Mouse (Mus musculus) lung, embryonic 16.5 days (tissue): Measurements from ENCODE around the gene Sbf2. TPM values are rescaled to one million over a fixed set of nuclear protein-coding genes. Genes with fewer than 3 reads are reported as not detected.
"Not testable (repeated sequence)": the region's sequence is repeated elsewhere in the genome, so short reads cannot be mapped to it uniquely, and the experiment has no call there.

Experiments
- ATAC-seq: fragments of 200-750 bp; cut with Nextera tagmentation; 2 replicates; pipeline ENCODE4 v1.8.0; 2017; ENCODE audit warnings: low read depth, mild to moderate bottlenecking, moderate library complexity
- H3K27ac ChIP-seq: fragments of 300-500 bp; sonication (generic); 2 replicates; pipeline ENCODE4 v1.5.1; 2014; ENCODE audit warnings: mild to moderate bottlenecking, control low read depth, low read length
- H3K27me3 ChIP-seq: fragments of 300-500 bp; sonication (generic); 2 replicates; pipeline ENCODE4 v1.6.1; 2014; ENCODE audit warnings: low read depth, low read length, mixed read lengths; ENCODE audit not compliant: control insufficient read depth, insufficient read depth
- H3K36me3 ChIP-seq: fragments of 300-500 bp; sonication (generic); 2 replicates; pipeline ENCODE4 v1.6.1; 2014; ENCODE audit warnings: low read length; ENCODE audit not compliant: control insufficient read depth, insufficient read depth
- H3K4me1 ChIP-seq: fragments of 300-500 bp; sonication (generic); replicated peaks from 2 replicates; pipeline ENCODE4 v1.6.1; 2014; ENCODE audit warnings: low read length, mixed read lengths; ENCODE audit not compliant: control insufficient read depth, insufficient read depth
- H3K4me2 ChIP-seq: fragments of 300-500 bp; sonication (generic); 2 replicates; pipeline ENCODE4 v1.6.1; 2014; ENCODE audit warnings: low read depth, low read length, control low read depth
- H3K4me3 ChIP-seq: fragments of 300-500 bp; sonication (generic); 2 replicates; pipeline ENCODE4 v1.5.1; 2014; ENCODE audit warnings: mild to moderate bottlenecking, low read length, control low read depth
- H3K9ac ChIP-seq: fragments of 300-500 bp; sonication (generic); 2 replicates; pipeline ENCODE4 v1.6.1; 2014; ENCODE audit warnings: low read length, control low read depth
- H3K9me3 ChIP-seq: fragments of 300-500 bp; sonication (generic); 2 replicates; pipeline ENCODE4 v1.6.1; 2016; ENCODE audit warnings: low read length; ENCODE audit not compliant: control insufficient read depth
- WGBS: fragments of 180-500 bp; shearing (Covaris S2); extraction: QIAGEN DNeasy Blood & Tissue Kit; methylation state at CpG from one replicate; pipeline ENCODE4 v1.1.7; 2014; 5-methylcytosine and 5-hydroxymethylcytosine counted together
- polyA plus RNA-seq: library from polyadenylated mRNA; unstranded; fragments of >200 nt; fragmentation: Nextera tagmentation; extraction: Ambion mirVana; gene quantifications from 2 replicates; pipeline ENCODE4 v1.2.1, GENCODE M21; 2015

The Sbf2 gene
- polyA plus RNA-seq, 1 experiment from 2014 or later, result 37.9 TPM

GRCm38 (mm10) chr7:110556221-110556620 is 58.5 kb downstream of the Sbf2 start:
- H3K4me2 ChIP-seq, result no peak overlapping the region
- H3K9me3 ChIP-seq, result no peaks in the 10 kb centered on the region
- H3K36me3 ChIP-seq, result 0 out of 2 replicates have a peak, but pooled peaks cover 5% of the 10 kb centered on the region
- H3K9ac ChIP-seq, result no peak overlapping the region
- no peak for ATAC-seq
- no peaks in the 10 kb centered on the region for H3K4me1 ChIP-seq
- H3K27ac ChIP-seq, result no peak overlapping the region
- no peaks in the 10 kb centered on the region for H3K27me3 ChIP-seq
- no peak overlapping the region for H3K4me3 ChIP-seq

- WGBS, result 82% methylated on average over 1 of the region's 1 CpGs
- Histone ChIP-seq H3K4me1 (no peaks in the 10 kb centered on the region), H3K36me3 (0 out of 2 replicates have a peak, but pooled peaks cover 5% of the 10 kb centered on the region), H3K27ac (no peak overlapping the region), H3K9me3 (no peaks in the 10 kb centered on the region), H3K4me2 (no peak overlapping the region), H3K27me3 (no peaks in the 10 kb centered on the region), H3K4me3 (no peak overlapping the region), H3K9ac (no peak overlapping the region)
- ATAC-seq, result no peak
Observed at GRCm38 (mm10) chr7:110555260-110555659, 59.5 kb downstream of the Sbf2 start.

DNA sequence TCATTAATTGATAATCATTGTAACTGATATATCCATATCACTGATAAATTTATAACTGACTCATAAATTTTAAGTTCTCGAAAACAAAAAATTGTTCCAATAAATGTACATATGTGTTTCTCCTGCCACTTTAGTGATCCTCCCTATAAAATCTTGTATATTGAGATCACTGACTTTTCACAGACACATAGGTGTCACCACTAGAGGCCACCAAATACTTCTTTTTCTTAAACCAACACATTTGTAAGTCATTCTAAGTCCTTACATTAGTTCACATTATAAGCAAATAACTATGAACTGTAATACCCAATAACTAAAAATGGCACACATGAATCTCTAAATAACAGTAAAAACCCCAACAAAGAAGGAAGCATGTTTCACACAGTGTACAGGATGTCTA is 66.5 kb downstream of the Sbf2 start:
- WGBS, result 76% methylated on average over 1 of the region's 1 CpGs
- Histone ChIP-seq H3K36me3 (no peaks in the 10 kb centered on the region), H3K4me3 (no peak overlapping the region), H3K9ac (no peak overlapping the region), H3K4me1 (no peaks in the 10 kb centered on the region), H3K27ac (no peak overlapping the region), H3K9me3 (no peaks in the 10 kb centered on the region), H3K27me3 (no peaks in the 10 kb centered on the region), H3K4me2 (no peak overlapping the region)
- ATAC-seq, result no peak

DNA sequence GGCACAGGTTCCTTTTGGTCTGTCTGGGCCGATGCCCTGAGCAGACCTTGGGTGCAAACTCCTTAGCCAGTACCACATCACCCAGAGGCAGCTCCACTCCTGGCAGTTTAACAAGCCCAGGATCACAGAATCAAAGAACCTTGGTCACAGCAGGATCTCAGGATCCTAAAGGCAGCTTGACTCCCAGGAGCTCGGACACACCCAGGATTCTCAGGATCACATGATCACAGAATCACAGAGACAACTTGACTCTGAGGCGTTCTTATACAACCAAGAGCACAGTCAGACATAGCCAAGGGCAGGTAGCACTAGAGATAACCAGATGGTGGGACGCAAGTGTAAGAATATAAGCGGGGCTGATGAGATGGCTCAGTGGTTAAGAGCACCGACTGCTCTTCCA is 71.4 kb downstream of the Sbf2 start:
- Histone ChIP-seq H3K4me1 (no peaks in the 10 kb centered on the region), H3K9ac (no peak overlapping the region), H3K4me3 (no peak overlapping the region), H3K27me3 (no peaks in the 10 kb centered on the region), H3K27ac (no peak overlapping the region), H3K36me3 (no peaks in the 10 kb centered on the region), H3K9me3 (no peaks in the 10 kb centered on the region), H3K4me2 (no peak overlapping the region)
- ATAC-seq, result no peak
- 82% methylated on average over 6 of the region's 6 CpGs for WGBS

DNA sequence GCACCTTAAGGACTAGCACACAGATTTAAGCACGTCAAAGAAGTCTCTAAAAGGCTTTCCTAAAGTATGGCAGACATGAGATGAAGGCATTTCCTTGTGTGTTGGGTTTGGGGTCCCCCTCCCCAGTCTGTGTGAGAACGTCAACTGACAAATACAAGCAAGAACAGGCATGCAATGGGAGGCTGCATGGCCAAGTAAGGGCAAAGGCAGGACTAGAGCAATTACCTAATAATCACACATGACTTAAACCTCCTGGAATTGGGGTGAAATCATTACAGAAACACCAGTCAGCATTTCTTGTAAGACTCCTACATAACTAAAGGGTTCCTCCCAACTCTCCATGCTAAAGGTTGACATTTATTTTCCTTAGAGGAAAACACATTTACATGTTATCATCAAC is 75.5 kb downstream of the Sbf2 start:
- Histone ChIP-seq H3K27ac (no peak overlapping the region), H3K27me3 (no peaks in the 10 kb centered on the region), H3K9me3 (no peaks in the 10 kb centered on the region), H3K4me2 (no peak overlapping the region), H3K4me1 (no peaks in the 10 kb centered on the region), H3K4me3 (no peak overlapping the region), H3K36me3 (no peaks in the 10 kb centered on the region), H3K9ac (no peak overlapping the region)
- WGBS, result 57% methylated on average over 2 of the region's 2 CpGs
- ATAC-seq, result no peak

GRCm38 (mm10) chr7:110530295-110530694 is 84.4 kb downstream of the Sbf2 start:
- not testable (repeated sequence) for H3K27me3 ChIP-seq, H3K9ac ChIP-seq, H3K4me1 ChIP-seq, H3K27ac ChIP-seq, H3K4me3 ChIP-seq, H3K36me3 ChIP-seq, H3K4me2 ChIP-seq, H3K9me3 ChIP-seq, ATAC-seq

GRCm38 (mm10) chr7:110525090-110525775 is 89.5 kb downstream of the Sbf2 start:
- H3K9ac ChIP-seq, result no peak overlapping the region
- no peaks in the 10 kb centered on the region for H3K9me3 ChIP-seq
- 31% methylated on average over 1 of the region's 1 CpGs for WGBS
- H3K27ac ChIP-seq, result no peak overlapping the region
- no peak overlapping the region for H3K4me3 ChIP-seq
- H3K27me3 ChIP-seq, result no peaks in the 10 kb centered on the region
- H3K36me3 ChIP-seq, result no peaks in the 10 kb centered on the region
- no peak for ATAC-seq
- peaks cover 9% of the 10 kb centered on the region for H3K4me1 ChIP-seq
- no peak overlapping the region for H3K4me2 ChIP-seq

DNA sequence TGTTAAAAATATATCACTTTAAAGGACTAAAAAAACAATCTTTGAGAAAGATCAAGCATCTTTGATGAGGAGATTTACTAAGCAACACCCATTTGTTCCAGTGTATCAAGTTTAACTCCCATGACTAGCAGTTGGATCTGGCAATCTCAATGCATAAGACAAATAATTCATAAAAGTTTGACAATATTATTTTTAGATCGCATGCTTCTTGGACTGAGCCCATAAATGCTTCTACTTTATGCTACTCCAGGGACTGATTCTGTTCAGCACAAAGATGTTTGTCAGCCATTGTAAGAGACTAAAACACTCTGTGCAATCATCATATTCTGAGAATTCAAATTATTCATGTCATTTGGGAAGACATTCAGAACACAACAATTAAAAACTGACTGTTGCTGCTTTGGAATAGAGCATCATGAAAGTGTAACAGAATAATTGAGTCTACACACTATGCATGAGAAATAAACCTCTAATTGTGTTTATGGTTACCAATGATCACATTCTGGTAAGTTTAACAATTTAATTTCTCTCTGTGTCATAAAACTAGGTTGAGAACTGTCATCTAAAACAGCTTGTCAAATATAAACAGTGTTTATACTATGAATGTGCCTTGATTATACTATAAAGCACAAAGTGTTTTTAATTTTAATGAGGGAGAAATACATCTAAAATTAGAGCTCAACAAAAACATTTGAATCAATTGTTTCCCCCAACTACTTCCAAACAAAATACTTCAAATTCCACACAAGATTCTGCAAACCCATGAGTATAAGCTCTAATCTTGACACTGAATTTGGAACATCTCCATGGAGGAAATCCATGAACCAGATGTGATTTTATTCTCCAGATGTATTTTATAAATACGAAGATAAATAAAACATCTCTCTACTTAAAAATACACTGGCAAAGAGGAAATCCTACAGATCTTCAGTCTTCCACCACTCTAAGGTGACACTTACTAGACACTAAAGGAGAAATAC is 98.2 kb downstream of the Sbf2 start:
- H3K4me3 ChIP-seq, result no peak overlapping the region
- no peaks in the 10 kb centered on the region for H3K9me3 ChIP-seq
- 56% methylated on average over 2 of the region's 2 CpGs for WGBS
- H3K9ac ChIP-seq, result no peak overlapping the region
- no peaks in the 10 kb centered on the region for H3K36me3 ChIP-seq
- H3K4me1 ChIP-seq, result 0 out of 2 replicates have a peak, but pooled peaks cover 2% of the 10 kb centered on the region
- no peak for ATAC-seq
- no peaks in the 10 kb centered on the region for H3K27me3 ChIP-seq
- no peak overlapping the region for H3K4me2 ChIP-seq
- no peak overlapping the region for H3K27ac ChIP-seq

DNA sequence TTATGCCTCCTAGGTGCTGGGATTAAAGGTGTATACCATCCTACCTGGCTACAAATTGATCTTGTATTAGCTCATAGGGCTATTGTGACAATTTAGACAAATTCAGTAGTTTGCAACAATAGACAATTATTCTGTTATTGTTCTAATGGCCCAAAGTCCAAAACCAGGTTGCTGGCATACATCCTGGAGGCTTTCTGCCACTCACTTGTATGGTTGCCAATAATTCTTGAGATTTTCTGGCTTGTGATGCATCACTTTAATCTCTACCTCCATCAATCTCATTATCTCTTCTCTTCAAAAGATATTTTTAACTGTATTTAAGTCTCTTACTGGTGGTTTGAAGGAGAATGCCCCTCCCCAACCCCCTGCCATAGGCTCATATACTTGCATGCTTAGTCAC is 100.6 kb downstream of the Sbf2 start:
- 0 out of 2 replicates have a peak, but pooled peaks cover 2% of the 10 kb centered on the region for H3K4me1 ChIP-seq
- no peak overlapping the region for H3K27ac ChIP-seq
- no peaks in the 10 kb centered on the region for H3K9me3 ChIP-seq
- H3K4me2 ChIP-seq, result no peak overlapping the region
- H3K36me3 ChIP-seq, result no peaks in the 10 kb centered on the region
- H3K9ac ChIP-seq, result no peak overlapping the region
- H3K4me3 ChIP-seq, result no peak overlapping the region
- H3K27me3 ChIP-seq, result no peaks in the 10 kb centered on the region
- ATAC-seq, result no peak
